Mouse (Mus musculus): ENCODE measurements around the gene Sall4. TPM values are rescaled to one million over a fixed set of nuclear protein-coding genes. Genes with fewer than 3 reads are reported as not detected.
A peak's percentile ranks its signal among the peaks of the same experiment; 100 is the strongest.

Gene Sall4
- polyA plus RNA-seq (2015; fragmentation: Nextera tagmentation; extraction: Ambion mirVana) = 3.4 and 3.7 TPM in 2 replicates

DNA sequence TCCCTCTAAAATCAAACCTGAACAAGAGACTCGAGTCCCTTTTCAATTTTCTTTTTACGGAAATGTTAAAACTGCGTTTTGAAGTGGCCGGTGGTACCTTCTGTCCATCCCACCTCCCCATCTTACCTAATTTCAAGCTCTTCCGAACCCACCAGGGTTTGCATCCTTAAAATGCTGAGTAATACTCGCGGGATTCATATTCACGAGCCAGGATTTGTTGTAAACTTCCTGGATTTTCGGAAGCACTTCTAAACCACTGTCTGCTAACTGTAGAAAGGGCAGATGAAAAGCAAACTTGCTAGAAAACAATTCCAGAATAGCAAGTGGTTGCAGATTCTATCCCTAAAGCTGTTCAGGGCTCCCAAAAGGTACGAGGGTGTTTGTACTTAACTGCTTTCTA lies at the start of gene Sall4:
TSS of gene Sall4 (minus strand) at position 362 of the 400 bp plus-strand sequence.
- Histone ChIP-seq H3K4me3 (ENCODE audit: low read depth, low read length) (peak within 1 kb of the TSS; percentile 56), H3K9ac (ENCODE audit: low read depth, low read length) (no peak within 1 kb of the TSS; the same call in 1 of the 2 replicates), H3K36me3 (ENCODE audit: control insufficient read depth, insufficient read depth) (no peaks in the 10 kb centered on the region), H3K9me3 (replicated peaks; ENCODE audit: control insufficient read depth, low read length) (no peaks in the 10 kb centered on the region), H3K27me3 (ENCODE audit: control insufficient read depth, insufficient read depth, low read depth, low read length) (peaks cover 50% of the 10 kb centered on the region), H3K4me2 (ENCODE audit: low read depth, low read length) (peak within 1 kb of the TSS; percentile 34; the same call in 1 of the 2 replicates), H3K4me1 (ENCODE audit: control insufficient read depth, low read depth, low read length) (no peaks in the 10 kb centered on the region), H3K27ac (ENCODE audit: low read length) (peak within 1 kb of the TSS; percentile 81)
- WGBS (ENCODE audit: insufficient replicate concordance) = 7% methylated on average over 10 of the region's 10 CpGs
- no peak for ATAC-seq (ENCODE audit: low read depth)

DNA sequence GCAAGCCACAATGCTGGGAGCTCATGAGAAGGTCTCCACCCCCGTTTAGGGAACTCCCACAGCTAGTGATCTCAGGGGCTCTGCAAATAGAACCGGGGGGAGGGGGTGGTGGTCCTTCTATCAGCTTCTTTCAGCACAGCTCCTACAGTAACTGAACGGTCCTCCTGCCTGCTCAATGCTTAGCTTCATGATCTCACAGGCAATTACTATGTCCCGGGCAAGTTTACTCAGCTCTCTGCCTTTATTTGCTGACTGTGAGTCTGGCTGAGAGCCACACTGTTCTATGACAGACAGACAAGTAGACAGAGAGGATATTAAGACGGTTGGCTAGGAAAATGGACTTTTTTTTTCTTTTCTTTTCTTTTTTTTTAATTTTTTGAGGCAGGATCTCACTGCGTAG lies 45.5 kb upstream of the Sall4 start:
- H3K4me2 ChIP-seq (ENCODE audit: low read depth, low read length) = no peak overlapping the region
- no peaks in the 10 kb centered on the region for H3K4me1 ChIP-seq (ENCODE audit: control insufficient read depth, low read depth, low read length)
- H3K9ac ChIP-seq (ENCODE audit: low read depth, low read length) = no peak overlapping the region
- peak; percentile 71 for ATAC-seq (ENCODE audit: low read depth)
- no peak overlapping the region for H3K4me3 ChIP-seq (ENCODE audit: low read depth, low read length)
- WGBS (ENCODE audit: insufficient replicate concordance) = 37% methylated on average over 6 of the region's 6 CpGs
- no peaks in the 10 kb centered on the region for H3K36me3 ChIP-seq (ENCODE audit: control insufficient read depth, insufficient read depth)
- no peaks in the 10 kb centered on the region for H3K27me3 ChIP-seq (ENCODE audit: control insufficient read depth, insufficient read depth, low read depth, low read length)
- H3K9me3 ChIP-seq (replicated peaks; ENCODE audit: control insufficient read depth, low read length) = no peaks in the 10 kb centered on the region
- no peak overlapping the region; the same call in 1 of the 2 replicates for H3K27ac ChIP-seq (ENCODE audit: low read length)

DNA sequence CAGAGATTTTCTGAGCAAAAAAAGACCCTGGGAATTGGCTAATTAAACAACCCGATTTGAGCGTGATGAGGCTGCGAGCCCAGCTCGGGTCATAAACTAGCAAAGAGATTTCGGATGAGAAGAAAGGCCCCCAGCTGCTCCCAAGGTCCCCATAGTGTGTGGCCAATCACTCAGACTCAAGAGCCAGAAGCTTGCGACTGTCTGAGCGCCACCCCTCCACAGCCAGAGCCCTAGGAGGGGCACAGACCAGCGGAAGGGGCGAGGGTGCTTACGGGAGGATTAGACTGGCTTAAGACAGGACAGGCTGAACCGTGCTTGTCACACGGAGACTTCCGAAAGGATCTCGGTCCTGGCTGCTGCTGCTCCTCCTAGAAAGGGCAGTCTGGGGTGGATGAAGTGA lies 42.2 kb upstream of the Sall4 start:
- H3K27ac ChIP-seq (ENCODE audit: low read length) = no peak overlapping the region
- H3K4me2 ChIP-seq (ENCODE audit: low read depth, low read length) = no peak overlapping the region
- no peaks in the 10 kb centered on the region for H3K27me3 ChIP-seq (ENCODE audit: control insufficient read depth, insufficient read depth, low read depth, low read length)
- H3K9ac ChIP-seq (ENCODE audit: low read depth, low read length) = no peak overlapping the region
- H3K9me3 ChIP-seq (replicated peaks; ENCODE audit: control insufficient read depth, low read length) = no peaks in the 10 kb centered on the region
- no peak for ATAC-seq (ENCODE audit: low read depth)
- no peaks in the 10 kb centered on the region for H3K36me3 ChIP-seq (ENCODE audit: control insufficient read depth, insufficient read depth)
- no peak overlapping the region for H3K4me3 ChIP-seq (ENCODE audit: low read depth, low read length)
- WGBS (ENCODE audit: insufficient replicate concordance) = 19% methylated on average over 14 of the region's 14 CpGs
- no peaks in the 10 kb centered on the region for H3K4me1 ChIP-seq (ENCODE audit: control insufficient read depth, low read depth, low read length)

DNA sequence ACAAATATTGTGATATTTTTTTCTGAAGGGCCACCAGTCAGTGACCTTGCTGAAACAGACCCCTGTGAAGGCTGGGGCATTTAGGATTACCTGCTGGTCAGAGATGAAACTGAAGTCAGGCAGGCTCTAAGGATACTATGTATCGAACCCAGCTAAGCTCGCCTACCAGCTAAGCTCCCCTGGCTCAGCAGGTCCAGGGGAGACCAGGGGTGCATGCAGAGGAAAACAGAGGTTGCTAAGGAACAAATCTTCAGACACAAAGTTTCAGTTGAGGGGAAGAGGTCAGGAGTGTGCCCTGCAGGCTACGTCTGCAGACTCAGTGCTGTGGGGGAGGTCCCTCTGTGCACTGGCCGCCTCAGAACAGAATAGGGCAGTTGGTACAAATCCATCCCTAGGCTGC lies 39.9 kb upstream of the Sall4 start:
- Histone ChIP-seq H3K9me3 (replicated peaks; ENCODE audit: control insufficient read depth, low read length) (no peaks in the 10 kb centered on the region), H3K9ac (ENCODE audit: low read depth, low read length) (no peak overlapping the region), H3K4me2 (ENCODE audit: low read depth, low read length) (no peak overlapping the region), H3K4me3 (ENCODE audit: low read depth, low read length) (no peak overlapping the region), H3K27ac (ENCODE audit: low read length) (no peak overlapping the region), H3K36me3 (ENCODE audit: control insufficient read depth, insufficient read depth) (no peaks in the 10 kb centered on the region), H3K4me1 (ENCODE audit: control insufficient read depth, low read depth, low read length) (no peaks in the 10 kb centered on the region), H3K27me3 (ENCODE audit: control insufficient read depth, insufficient read depth, low read depth, low read length) (no peaks in the 10 kb centered on the region)
- WGBS (ENCODE audit: insufficient replicate concordance) = 47% methylated on average over 4 of the region's 4 CpGs
- no peak for ATAC-seq (ENCODE audit: low read depth)

DNA sequence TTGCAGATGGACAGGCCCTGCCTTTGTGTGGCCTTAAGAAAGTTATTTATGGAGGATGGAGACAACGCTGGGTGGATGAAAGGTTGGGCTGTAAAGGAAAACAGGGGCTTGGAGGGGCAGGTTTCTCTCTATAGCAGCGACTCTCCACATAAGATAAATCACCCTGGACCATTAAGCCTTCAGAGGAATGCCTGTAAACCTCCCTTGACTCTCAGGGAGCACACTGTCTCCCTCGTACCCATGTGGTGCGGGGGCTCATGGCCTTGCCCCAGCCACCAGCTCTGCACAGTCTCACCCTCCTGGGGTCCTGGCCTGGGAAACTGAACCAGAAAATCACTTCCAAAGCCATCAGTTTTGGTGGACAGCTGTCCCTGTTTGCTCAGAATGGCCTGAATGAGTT lies 36.1 kb upstream of the Sall4 start:
- ATAC-seq (ENCODE audit: low read depth) = no peak
- Histone ChIP-seq H3K27me3 (ENCODE audit: control insufficient read depth, insufficient read depth, low read depth, low read length) (no peaks in the 10 kb centered on the region), H3K4me3 (ENCODE audit: low read depth, low read length) (no peak overlapping the region), H3K9me3 (replicated peaks; ENCODE audit: control insufficient read depth, low read length) (no peaks in the 10 kb centered on the region), H3K9ac (ENCODE audit: low read depth, low read length) (no peak overlapping the region), H3K36me3 (ENCODE audit: control insufficient read depth, insufficient read depth) (no peaks in the 10 kb centered on the region), H3K4me1 (ENCODE audit: control insufficient read depth, low read depth, low read length) (no peaks in the 10 kb centered on the region), H3K4me2 (ENCODE audit: low read depth, low read length) (no peak overlapping the region), H3K27ac (ENCODE audit: low read length) (no peak overlapping the region)
- 53% methylated on average over 4 of the region's 4 CpGs for WGBS (ENCODE audit: insufficient replicate concordance)

DNA sequence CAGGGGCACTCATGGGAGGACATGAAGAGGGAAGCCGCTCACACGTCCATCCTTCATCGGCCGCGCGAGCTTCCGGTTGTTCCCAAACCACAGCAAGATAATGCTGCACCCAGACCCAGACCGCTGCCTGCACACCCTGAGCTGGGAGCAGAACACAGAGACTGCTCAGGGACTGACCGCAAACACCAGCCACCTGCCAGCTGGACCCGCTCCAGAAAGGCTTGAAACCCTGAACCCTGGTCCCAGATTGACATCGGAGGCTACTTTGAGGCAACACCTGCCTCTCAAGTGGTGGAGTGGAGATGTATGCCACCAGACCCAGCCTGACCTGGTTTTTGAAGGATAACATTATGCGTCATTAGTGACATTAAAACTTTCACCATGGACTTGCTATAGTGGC lies 31.6 kb upstream of the Sall4 start:
- no peak for ATAC-seq (ENCODE audit: low read depth)
- H3K4me2 ChIP-seq (ENCODE audit: low read depth, low read length) = no peak overlapping the region
- no peak overlapping the region for H3K9ac ChIP-seq (ENCODE audit: low read depth, low read length)
- no peaks in the 10 kb centered on the region for H3K4me1 ChIP-seq (ENCODE audit: control insufficient read depth, low read depth, low read length)
- no peak overlapping the region for H3K4me3 ChIP-seq (ENCODE audit: low read depth, low read length)
- no peaks in the 10 kb centered on the region for H3K9me3 ChIP-seq (replicated peaks; ENCODE audit: control insufficient read depth, low read length)
- no peak overlapping the region for H3K27ac ChIP-seq (ENCODE audit: low read length)
- WGBS (ENCODE audit: insufficient replicate concordance) = 66% methylated on average over 12 of the region's 12 CpGs
- no peaks in the 10 kb centered on the region for H3K27me3 ChIP-seq (ENCODE audit: control insufficient read depth, insufficient read depth, low read depth, low read length)
- no peaks in the 10 kb centered on the region for H3K36me3 ChIP-seq (ENCODE audit: control insufficient read depth, insufficient read depth)

DNA sequence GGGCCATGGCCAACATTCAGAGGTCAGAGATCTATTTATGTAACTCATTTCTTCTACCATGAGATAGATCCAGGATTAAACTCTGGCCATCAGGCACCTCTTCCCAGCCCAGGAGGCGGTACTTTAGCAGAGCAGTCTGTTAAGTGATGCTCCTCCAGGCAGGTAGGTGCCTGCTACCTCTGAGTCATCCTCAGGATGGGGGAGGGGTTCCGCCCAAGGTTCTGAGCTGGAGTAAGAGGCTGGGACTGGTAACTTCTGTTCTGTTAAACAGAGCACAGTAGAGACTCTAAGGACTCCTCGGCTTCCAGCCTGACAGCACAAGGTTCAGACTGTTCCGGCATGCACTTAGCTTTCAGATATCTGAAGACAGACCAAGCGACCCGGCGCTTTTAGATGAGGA lies 31.2 kb upstream of the Sall4 start:
- H3K9me3 ChIP-seq (replicated peaks; ENCODE audit: control insufficient read depth, low read length) = no peaks in the 10 kb centered on the region
- no peak for ATAC-seq (ENCODE audit: low read depth)
- no peak overlapping the region for H3K27ac ChIP-seq (ENCODE audit: low read length)
- WGBS (ENCODE audit: insufficient replicate concordance) = 59% methylated on average over 7 of the region's 7 CpGs
- H3K4me1 ChIP-seq (ENCODE audit: control insufficient read depth, low read depth, low read length) = no peaks in the 10 kb centered on the region
- no peak overlapping the region for H3K4me3 ChIP-seq (ENCODE audit: low read depth, low read length)
- no peak overlapping the region for H3K9ac ChIP-seq (ENCODE audit: low read depth, low read length)
- no peak overlapping the region for H3K4me2 ChIP-seq (ENCODE audit: low read depth, low read length)
- H3K27me3 ChIP-seq (ENCODE audit: control insufficient read depth, insufficient read depth, low read depth, low read length) = no peaks in the 10 kb centered on the region
- H3K36me3 ChIP-seq (ENCODE audit: control insufficient read depth, insufficient read depth) = no peaks in the 10 kb centered on the region

DNA sequence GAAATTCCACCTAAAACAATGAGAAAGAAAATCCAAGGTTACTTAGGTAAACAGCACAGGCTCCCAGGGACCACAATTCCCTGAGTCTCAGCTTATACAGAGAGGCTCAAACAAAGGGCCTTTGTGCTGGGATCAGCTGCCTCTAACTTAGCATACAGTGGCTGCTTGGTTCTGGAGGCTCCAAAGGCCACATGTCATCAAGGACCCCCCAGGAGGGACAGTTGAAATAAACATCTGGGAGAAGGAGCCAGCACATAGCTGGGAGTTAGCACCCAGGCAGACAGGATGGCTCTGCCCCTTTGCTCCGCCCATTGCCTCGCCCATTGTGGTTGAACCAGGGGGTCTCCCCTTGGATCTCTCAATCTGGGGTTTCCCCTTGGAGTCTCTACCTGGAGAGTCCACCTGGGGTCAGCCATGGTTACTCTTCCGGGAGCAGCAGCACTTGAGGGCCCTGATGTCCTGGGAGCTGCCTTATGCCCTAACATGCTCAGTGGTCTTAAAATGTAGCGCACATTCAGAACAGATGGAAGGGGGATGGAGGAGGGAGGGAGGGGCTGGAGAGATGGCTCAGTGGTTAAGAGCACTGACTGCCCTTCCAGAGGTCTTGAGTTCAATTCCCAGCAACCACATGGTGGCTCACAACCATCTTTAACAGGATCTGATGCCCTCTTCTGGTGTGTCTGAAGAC lies 23.5 kb upstream of the Sall4 start:
- Histone ChIP-seq H3K27me3 (ENCODE audit: control insufficient read depth, insufficient read depth, low read depth, low read length) (no peaks in the 10 kb centered on the region), H3K36me3 (ENCODE audit: control insufficient read depth, insufficient read depth) (no peaks in the 10 kb centered on the region), H3K4me2 (ENCODE audit: low read depth, low read length) (no peak overlapping the region)

DNA sequence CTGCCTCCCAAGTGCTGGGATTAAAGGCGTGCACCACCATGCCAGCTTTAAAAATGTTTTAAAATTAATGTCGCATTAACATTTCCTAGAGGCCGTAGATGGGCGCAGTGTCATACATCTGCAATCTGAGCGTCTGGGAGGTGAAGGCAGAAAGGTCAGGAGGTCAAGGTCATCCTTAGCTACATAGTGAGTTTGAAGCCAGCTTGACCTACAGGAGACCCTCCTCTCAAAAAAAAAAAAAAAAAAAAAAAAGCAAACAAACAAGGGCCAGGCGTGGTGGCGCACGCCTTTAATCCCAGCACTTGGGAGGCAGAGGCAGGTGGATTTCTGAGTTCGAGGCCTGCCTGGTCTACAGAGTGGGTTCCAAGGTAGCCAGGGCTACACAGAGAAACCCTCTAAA lies 18.4 kb upstream of the Sall4 start:
- H3K4me1 ChIP-seq (ENCODE audit: control insufficient read depth, low read depth, low read length) = no peaks in the 10 kb centered on the region
- no peak overlapping the region for H3K9ac ChIP-seq (ENCODE audit: low read depth, low read length)
- no peaks in the 10 kb centered on the region for H3K36me3 ChIP-seq (ENCODE audit: control insufficient read depth, insufficient read depth)
- no peak overlapping the region for H3K4me2 ChIP-seq (ENCODE audit: low read depth, low read length)
- H3K27ac ChIP-seq (ENCODE audit: low read length) = no peak overlapping the region
- no peak overlapping the region for H3K4me3 ChIP-seq (ENCODE audit: low read depth, low read length)
- 74% methylated on average over 9 of the region's 9 CpGs for WGBS (ENCODE audit: insufficient replicate concordance)
- no peaks in the 10 kb centered on the region for H3K9me3 ChIP-seq (replicated peaks; ENCODE audit: control insufficient read depth, low read length)
- ATAC-seq (ENCODE audit: low read depth) = no peak
- H3K27me3 ChIP-seq (ENCODE audit: control insufficient read depth, insufficient read depth, low read depth, low read length) = no peaks in the 10 kb centered on the region

More for the DNA sequence above, 23.5 kb upstream of the Sall4 start:
- no peak for ATAC-seq (ENCODE audit: low read depth)
- no peak overlapping the region for H3K27ac ChIP-seq (ENCODE audit: low read length)
- H3K4me1 ChIP-seq (ENCODE audit: control insufficient read depth, low read depth, low read length) = no peaks in the 10 kb centered on the region
- no peak overlapping the region for H3K9ac ChIP-seq (ENCODE audit: low read depth, low read length)
- no peaks in the 10 kb centered on the region for H3K9me3 ChIP-seq (replicated peaks; ENCODE audit: control insufficient read depth, low read length)
- WGBS (ENCODE audit: insufficient replicate concordance) = 69% methylated on average over 4 of the region's 4 CpGs
- no peak overlapping the region for H3K4me3 ChIP-seq (ENCODE audit: low read depth, low read length)

Data from liver, embryonic 16.5 days (tissue).